Mouse (Mus musculus): ENCODE measurements at regions not wholly inside any gene's neighbourhood (a gene's known extent, or its start where the extent isn't known, plus 50 kb on each side); places are given as distances from the start of the nearest gene placed in this dataset.

GRCm38 (mm10) chr10:92246785-92247448, 475.3 kb downstream of the Nedd1 start:
- no peaks in the 10 kb centered on the region for H3K27me3 ChIP-seq (replicated peaks; ENCODE audit: control insufficient read depth, insufficient read depth, low read length)
- ATAC-seq: 0 out of 2 replicates have a peak, but pooled peaks have one; percentile 23
- WGBS: 5% methylated on average over 7 of the region's 7 CpGs
- no peak overlapping the region for H3K4me3 ChIP-seq (ENCODE audit: low read length)
- H3K9ac ChIP-seq (ENCODE audit: low read depth, low read length): no peak overlapping the region
- no peaks in the 10 kb centered on the region for H3K9me3 ChIP-seq (ENCODE audit: control insufficient read depth, low read length)
- no peak overlapping the region for H3K4me2 ChIP-seq (ENCODE audit: low read length)
- H3K27ac ChIP-seq (ENCODE audit: low read depth, low read length): no peak overlapping the region
- no peaks in the 10 kb centered on the region for H3K36me3 ChIP-seq (ENCODE audit: control insufficient read depth, insufficient read depth, low read length)
- peaks cover 8% of the 10 kb centered on the region; the same call in 1 of the 2 replicates for H3K4me1 ChIP-seq (ENCODE audit: control insufficient read depth, insufficient read depth, low read depth, low read length)

- WGBS: 22% methylated on average over 11 of the region's 11 CpGs
- ATAC-seq: peak; percentile 94
- Histone ChIP-seq H3K4me2 (ENCODE audit: low read length) (peak overlapping the region; percentile 5; the same call in 1 of the 2 replicates), H3K4me3 (ENCODE audit: low read length) (no peak overlapping the region), H3K9ac (ENCODE audit: low read depth, low read length) (no peak overlapping the region), H3K27ac (ENCODE audit: low read depth, low read length) (peak overlapping the region; percentile 44), H3K36me3 (ENCODE audit: control insufficient read depth, insufficient read depth, low read length) (no peaks in the 10 kb centered on the region), H3K4me1 (ENCODE audit: control insufficient read depth, insufficient read depth, low read depth, low read length) (peaks cover 8% of the 10 kb centered on the region; the same call in 1 of the 2 replicates), H3K9me3 (ENCODE audit: control insufficient read depth, low read length) (no peaks in the 10 kb centered on the region), H3K27me3 (replicated peaks; ENCODE audit: control insufficient read depth, insufficient read depth, low read length) (no peaks in the 10 kb centered on the region)
Measured at GRCm38 (mm10) chr10:92242714-92243440, 479.3 kb downstream of the Nedd1 start.

- H3K9ac ChIP-seq (ENCODE audit: low read depth, low read length): no peak overlapping the region
- H3K4me1 ChIP-seq (ENCODE audit: control insufficient read depth, insufficient read depth, low read depth, low read length): peaks cover 4% of the 10 kb centered on the region; the same call in 1 of the 2 replicates
- no peaks in the 10 kb centered on the region for H3K36me3 ChIP-seq (ENCODE audit: control insufficient read depth, insufficient read depth, low read length)
- H3K27ac ChIP-seq (ENCODE audit: low read depth, low read length): no peak overlapping the region
- no peak for ATAC-seq
- 50% methylated on average over 5 of the region's 5 CpGs for WGBS
- no peaks in the 10 kb centered on the region for H3K9me3 ChIP-seq (ENCODE audit: control insufficient read depth, low read length)
- no peak overlapping the region for H3K4me3 ChIP-seq (ENCODE audit: low read length)
- no peak overlapping the region for H3K4me2 ChIP-seq (ENCODE audit: low read length)
- no peaks in the 10 kb centered on the region for H3K27me3 ChIP-seq (replicated peaks; ENCODE audit: control insufficient read depth, insufficient read depth, low read length)
Measured at GRCm38 (mm10) chr10:92237881-92238280, 484.3 kb downstream of the Nedd1 start.

GRCm38 (mm10) chr10:92232081-92232480, 490.1 kb downstream of the Nedd1 start:
- H3K27me3 ChIP-seq (replicated peaks; ENCODE audit: control insufficient read depth, insufficient read depth, low read length): no peaks in the 10 kb centered on the region
- H3K9me3 ChIP-seq (ENCODE audit: control insufficient read depth, low read length): no peaks in the 10 kb centered on the region
- no peaks in the 10 kb centered on the region for H3K4me1 ChIP-seq (ENCODE audit: control insufficient read depth, insufficient read depth, low read depth, low read length)
- no peak overlapping the region for H3K4me3 ChIP-seq (ENCODE audit: low read length)
- ATAC-seq: no peak
- no peak overlapping the region for H3K4me2 ChIP-seq (ENCODE audit: low read length)
- H3K9ac ChIP-seq (ENCODE audit: low read depth, low read length): no peak overlapping the region
- 83% methylated on average over 2 of the region's 2 CpGs for WGBS
- H3K27ac ChIP-seq (ENCODE audit: low read depth, low read length): no peak overlapping the region
- H3K36me3 ChIP-seq (ENCODE audit: control insufficient read depth, insufficient read depth, low read length): no peaks in the 10 kb centered on the region

GRCm38 (mm10) chr10:92225818-92226217, 496.4 kb downstream of the Nedd1 start:
- Histone ChIP-seq H3K36me3 (ENCODE audit: control insufficient read depth, insufficient read depth, low read length) (no peaks in the 10 kb centered on the region), H3K4me3 (ENCODE audit: low read length) (no peak overlapping the region), H3K27me3 (replicated peaks; ENCODE audit: control insufficient read depth, insufficient read depth, low read length) (no peaks in the 10 kb centered on the region), H3K9me3 (ENCODE audit: control insufficient read depth, low read length) (no peaks in the 10 kb centered on the region), H3K4me1 (ENCODE audit: control insufficient read depth, insufficient read depth, low read depth, low read length) (no peaks in the 10 kb centered on the region), H3K4me2 (ENCODE audit: low read length) (no peak overlapping the region), H3K9ac (ENCODE audit: low read depth, low read length) (no peak overlapping the region), H3K27ac (ENCODE audit: low read depth, low read length) (no peak overlapping the region)
- ATAC-seq: no peak
- 72% methylated on average over 4 of the region's 4 CpGs for WGBS

GRCm38 (mm10) chr10:92225071-92225470, 497.1 kb downstream of the Nedd1 start:
- 86% methylated on average over 7 of the region's 7 CpGs for WGBS
- H3K27me3 ChIP-seq (replicated peaks; ENCODE audit: control insufficient read depth, insufficient read depth, low read length): no peaks in the 10 kb centered on the region
- no peaks in the 10 kb centered on the region for H3K36me3 ChIP-seq (ENCODE audit: control insufficient read depth, insufficient read depth, low read length)
- no peak overlapping the region for H3K4me2 ChIP-seq (ENCODE audit: low read length)
- no peaks in the 10 kb centered on the region for H3K9me3 ChIP-seq (ENCODE audit: control insufficient read depth, low read length)
- no peaks in the 10 kb centered on the region for H3K4me1 ChIP-seq (ENCODE audit: control insufficient read depth, insufficient read depth, low read depth, low read length)
- no peak overlapping the region for H3K4me3 ChIP-seq (ENCODE audit: low read length)
- no peak for ATAC-seq
- H3K9ac ChIP-seq (ENCODE audit: low read depth, low read length): no peak overlapping the region
- H3K27ac ChIP-seq (ENCODE audit: low read depth, low read length): no peak overlapping the region

- Histone ChIP-seq H3K27ac (ENCODE audit: low read depth, low read length) (no peak overlapping the region), H3K9ac (ENCODE audit: low read depth, low read length) (no peak overlapping the region), H3K27me3 (replicated peaks; ENCODE audit: control insufficient read depth, insufficient read depth, low read length) (no peaks in the 10 kb centered on the region), H3K4me3 (ENCODE audit: low read length) (no peak overlapping the region), H3K4me2 (ENCODE audit: low read length) (no peak overlapping the region), H3K36me3 (ENCODE audit: control insufficient read depth, insufficient read depth, low read length) (no peaks in the 10 kb centered on the region), H3K4me1 (ENCODE audit: control insufficient read depth, insufficient read depth, low read depth, low read length) (no peaks in the 10 kb centered on the region), H3K9me3 (ENCODE audit: control insufficient read depth, low read length) (no peaks in the 10 kb centered on the region)
- 90% methylated on average over 3 of the region's 3 CpGs for WGBS
- ATAC-seq: no peak
Measured at GRCm38 (mm10) chr10:92219310-92219709, 502.9 kb downstream of the Nedd1 start.

- Histone ChIP-seq H3K9me3 (ENCODE audit: control insufficient read depth, low read length) (no peaks in the 10 kb centered on the region), H3K4me2 (ENCODE audit: low read length) (peak overlapping the region; percentile 6; the same call in 1 of the 2 replicates), H3K4me3 (ENCODE audit: low read length) (no peak overlapping the region), H3K27ac (ENCODE audit: low read depth, low read length) (no peak overlapping the region), H3K36me3 (ENCODE audit: control insufficient read depth, insufficient read depth, low read length) (no peaks in the 10 kb centered on the region), H3K4me1 (ENCODE audit: control insufficient read depth, insufficient read depth, low read depth, low read length) (no peaks in the 10 kb centered on the region), H3K9ac (ENCODE audit: low read depth, low read length) (no peak overlapping the region), H3K27me3 (replicated peaks; ENCODE audit: control insufficient read depth, insufficient read depth, low read length) (no peaks in the 10 kb centered on the region)
- ATAC-seq: no peak
- WGBS: 60% methylated on average over 8 of the region's 8 CpGs
Measured at GRCm38 (mm10) chr10:92170856-92171255, 551.4 kb downstream of the Nedd1 start.

- no peak overlapping the region for H3K4me3 ChIP-seq (ENCODE audit: low read length)
- H3K9me3 ChIP-seq (ENCODE audit: control insufficient read depth, low read length): no peaks in the 10 kb centered on the region
- H3K36me3 ChIP-seq (ENCODE audit: control insufficient read depth, insufficient read depth, low read length): no peaks in the 10 kb centered on the region
- ATAC-seq: no peak
- H3K27ac ChIP-seq (ENCODE audit: low read depth, low read length): peak overlapping the region; percentile 21; the same call in 1 of the 2 replicates
- H3K4me2 ChIP-seq (ENCODE audit: low read length): peak overlapping the region; percentile 59
- no peak overlapping the region for H3K9ac ChIP-seq (ENCODE audit: low read depth, low read length)
- no peaks in the 10 kb centered on the region for H3K4me1 ChIP-seq (ENCODE audit: control insufficient read depth, insufficient read depth, low read depth, low read length)
- WGBS: 49% methylated on average over 2 of the region's 2 CpGs
- H3K27me3 ChIP-seq (replicated peaks; ENCODE audit: control insufficient read depth, insufficient read depth, low read length): no peaks in the 10 kb centered on the region
Measured at GRCm38 (mm10) chr10:92166057-92166456, 556.2 kb downstream of the Nedd1 start.

All from hindbrain, embryonic 16.5 days (tissue).